Mouse (Mus musculus): ENCODE measurements at regions not wholly inside any gene's neighbourhood (a gene's known extent, or its start where the extent isn't known, plus 50 kb on each side); places are given as distances from the start of the nearest gene placed in this dataset.

DNA sequence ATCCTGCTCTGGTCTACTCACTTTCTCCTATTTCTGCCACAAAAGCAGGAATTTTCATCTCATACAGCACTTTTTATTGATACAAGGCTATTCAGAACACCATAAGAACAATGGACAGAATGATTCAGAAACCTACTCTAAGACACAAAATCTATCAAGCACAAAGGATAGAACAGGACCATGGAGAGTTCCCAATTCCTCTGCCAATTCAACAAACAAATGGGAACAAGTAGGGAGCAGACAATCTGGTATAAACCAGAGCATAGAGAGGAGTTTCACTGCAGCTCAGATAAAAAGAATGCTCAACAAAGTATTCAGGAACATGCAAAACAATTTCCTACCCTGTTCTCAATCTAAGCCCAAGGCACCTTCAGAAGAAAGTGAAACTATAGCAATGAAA is 363.7 kb upstream of the Klf6 start:
- peak; percentile 19 for DNase-seq (ENCODE audit: low read depth, low spot score)
- H3K27ac ChIP-seq (ENCODE audit: control insufficient read depth, low read depth, low read length), result no peak overlapping the region
- H3K36me3 ChIP-seq (ENCODE audit: control insufficient read depth in 1 of 2, insufficient read depth in 2 of 2, low read length in 2 of 2), result no peaks in the 10 kb centered on the region
- no peak overlapping the region for H3K9ac ChIP-seq (ENCODE audit: control insufficient read depth, low read depth, low read length, poor library complexity, severe bottlenecking)
- no peaks in the 10 kb centered on the region for H3K27me3 ChIP-seq (ENCODE audit: control insufficient read depth in 1 of 2, insufficient read depth in 2 of 2, low read length in 2 of 2)
- H3K79me2 ChIP-seq (ENCODE audit: control insufficient read depth, insufficient read depth, low read length, poor library complexity), result no peaks in the 10 kb centered on the region
- TF ChIP-seq ZMIZ1 (IDR thresholded peaks at IDR 0.05; ENCODE audit: low read depth, low read length) (no peak), GATA1 (IDR thresholded peaks at IDR 0.05; ENCODE audit: low read depth, low read length) (no peak), TCF12 (IDR thresholded peaks at IDR 0.05; ENCODE audit: low read depth, low read length) (no peak), JUND (IDR thresholded peaks at IDR 0.05; ENCODE audit: low read depth, low read length) (no peak), MYB (IDR thresholded peaks at IDR 0.05; ENCODE audit: low read depth, low read length) (no peak)
- no peaks in the 10 kb centered on the region for H3K9me3 ChIP-seq (replicated peaks; ENCODE audit: insufficient read depth, low read length)
- no peak overlapping the region for H3K4me3 ChIP-seq (ENCODE audit: control insufficient read depth in 1 of 2, insufficient read depth in 1 of 2, low read depth in 2 of 2, low read length in 2 of 2)
- no peaks in the 10 kb centered on the region for H3K4me1 ChIP-seq (ENCODE audit: control insufficient read depth in 1 of 2, insufficient read depth in 2 of 2, low read length in 2 of 2)

DNA sequence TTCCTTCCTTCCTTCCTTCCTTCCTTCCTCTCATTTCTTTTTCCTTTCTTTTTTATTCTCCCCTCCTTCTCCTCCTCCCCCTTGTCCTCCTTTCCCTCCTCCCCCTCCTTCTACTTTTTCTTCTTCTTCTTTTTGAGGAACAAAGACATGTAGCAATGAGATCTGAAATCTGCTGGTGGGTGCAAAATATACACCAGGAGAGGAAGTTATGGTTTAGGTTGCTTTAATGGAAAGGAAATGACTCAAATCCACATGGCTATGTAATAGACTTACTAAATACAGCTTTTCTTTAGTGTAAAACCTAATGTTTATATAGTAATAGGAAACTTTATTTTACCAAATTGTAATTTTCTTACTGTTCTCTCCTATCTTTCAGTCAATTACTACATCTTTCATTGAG is 349.5 kb upstream of the Klf6 start:
- Histone ChIP-seq H3K9me3 (replicated peaks; ENCODE audit: insufficient read depth, low read length) (no peaks in the 10 kb centered on the region), H3K4me1 (ENCODE audit: control insufficient read depth in 1 of 2, insufficient read depth in 2 of 2, low read length in 2 of 2) (no peaks in the 10 kb centered on the region), H3K27ac (ENCODE audit: control insufficient read depth, low read depth, low read length) (no peak overlapping the region), H3K36me3 (ENCODE audit: control insufficient read depth in 1 of 2, insufficient read depth in 2 of 2, low read length in 2 of 2) (no peaks in the 10 kb centered on the region), H3K9ac (ENCODE audit: control insufficient read depth, low read depth, low read length, poor library complexity, severe bottlenecking) (no peak overlapping the region), H3K79me2 (ENCODE audit: control insufficient read depth, insufficient read depth, low read length, poor library complexity) (no peaks in the 10 kb centered on the region), H3K4me3 (ENCODE audit: control insufficient read depth in 1 of 2, insufficient read depth in 1 of 2, low read depth in 2 of 2, low read length in 2 of 2) (no peak overlapping the region), H3K27me3 (ENCODE audit: control insufficient read depth in 1 of 2, insufficient read depth in 2 of 2, low read length in 2 of 2) (no peaks in the 10 kb centered on the region)
- no peak for TF ChIP-seq CHD2 (IDR thresholded peaks at IDR 0.05; ENCODE audit: low read length)
- TF ChIP-seq ZKSCAN1 (IDR thresholded peaks at IDR 0.05; ENCODE audit: low read depth, low read length), result no peak
- no peak for TF ChIP-seq JUND (IDR thresholded peaks at IDR 0.05; ENCODE audit: low read depth, low read length)
- TF ChIP-seq MEF2A (IDR thresholded peaks at IDR 0.05; ENCODE audit: extremely low read depth, insufficient replicate concordance, low read depth, low read length, poor library complexity, severe bottlenecking), result no peak
- no peak for TF ChIP-seq UBTF (IDR thresholded peaks at IDR 0.05; ENCODE audit: borderline replicate concordance, insufficient read depth, low read depth, low read length)
- TF ChIP-seq POLR2AphosphoS5 (IDR thresholded peaks at IDR 0.05; ENCODE audit: borderline replicate concordance, low read depth, low read length), result no peak
- no peak for TF ChIP-seq MAX (IDR thresholded peaks at IDR 0.05; ENCODE audit: low read length)
- TF ChIP-seq POLR2AphosphoS2 (IDR thresholded peaks at IDR 0.05; ENCODE audit: low read length), result no peak
- no peak for TF ChIP-seq ZMIZ1 (IDR thresholded peaks at IDR 0.05; ENCODE audit: low read depth, low read length)
- no peak for TF ChIP-seq USF1 (IDR thresholded peaks at IDR 0.05; ENCODE audit: low read depth, low read length)
- no peak for TF ChIP-seq MYC (IDR thresholded peaks at IDR 0.05; ENCODE audit: low read depth, low read length)
- TF ChIP-seq MYB (IDR thresholded peaks at IDR 0.05; ENCODE audit: low read depth, low read length), result no peak
- TF ChIP-seq NRF1 (IDR thresholded peaks at IDR 0.05; ENCODE audit: insufficient read depth, low read depth, low read length, poor library complexity, severe bottlenecking), result no peak
- TF ChIP-seq E2F4 (IDR thresholded peaks at IDR 0.05; ENCODE audit: borderline replicate concordance, low read depth, low read length), result no peak
- TF ChIP-seq NELFE (IDR thresholded peaks at IDR 0.05; ENCODE audit: low read depth, low read length), result no peak
- TF ChIP-seq HCFC1 (IDR thresholded peaks at IDR 0.05; ENCODE audit: low read depth, low read length), result no peak
- TF ChIP-seq TAL1 (IDR thresholded peaks at IDR 0.05; ENCODE audit: low read length), result no peak
- TF ChIP-seq ZC3H11A (IDR thresholded peaks at IDR 0.05; ENCODE audit: low read depth, low read length), result no peak
- TF ChIP-seq RCOR1 (IDR thresholded peaks at IDR 0.05; ENCODE audit: low read depth, low read length), result no peak
- DNase-seq (ENCODE audit: low read depth, low spot score), result no peak

Measured in MEL (cell line).